ENCODE assay signal across 8 mouse cellular contexts in the genomic region with DNA sequence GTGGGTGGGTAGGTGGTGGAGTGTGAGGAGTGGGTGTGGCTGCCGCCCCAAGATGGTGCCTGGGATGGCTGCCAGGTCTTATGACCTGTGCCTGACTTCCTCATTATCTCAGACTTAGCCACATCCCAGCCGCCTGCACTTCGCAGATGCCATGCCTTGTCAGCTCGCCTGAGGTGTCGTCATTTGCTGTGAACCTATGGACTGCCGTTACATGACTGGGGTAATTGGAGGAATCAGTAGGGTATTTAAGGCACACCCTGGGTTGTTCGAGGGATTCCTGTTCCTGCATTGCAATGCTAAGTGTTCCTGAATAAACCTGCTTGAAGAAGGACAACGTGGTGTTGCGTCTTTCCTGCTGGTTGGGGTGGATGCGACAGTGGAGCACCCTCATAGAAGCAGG.
DNase-seq lines count a peak whose midpoint lies in the region; ATAC-seq and TF ChIP-seq lines count a peak whose summit lies in the region.
"Not testable (repeated sequence)": the region's sequence is repeated elsewhere in the genome, so short reads cannot be mapped to it uniquely, and the experiment has no call there.

No protein-coding gene starts in this region.

- H3K9me3 ChIP-seq in ES-E14 (ENCODE audit: control insufficient read depth, insufficient read depth, low read depth, low read length); intestine, postnatal 0 days (ENCODE audit: control insufficient read depth); midbrain, embryonic 13.5 days: not testable (repeated sequence)

- 0 out of 2 replicates have a peak, but pooled peaks have one; percentile 28 for ATAC-seq in intestine, postnatal 0 days
- ATAC-seq in midbrain, embryonic 13.5 days, result 0 out of 2 replicates have a peak, but pooled peaks have one; percentile 11

- H3K4me3 ChIP-seq in ES-E14 (ENCODE audit: insufficient read depth in 1 of 2, low read depth in 1 of 2, low read length in 2 of 2, poor library complexity in 1 of 2, severe bottlenecking in 1 of 2); intestine, postnatal 0 days (ENCODE audit: low read depth, low read length); midbrain, embryonic 13.5 days (replicated peaks): not testable (repeated sequence)

- H3K4me1 ChIP-seq in ES-E14 (ENCODE audit: control insufficient read depth in 2 of 2, insufficient read depth in 2 of 2, low read length in 2 of 2, poor library complexity in 1 of 2); intestine, postnatal 0 days (replicated peaks; ENCODE audit: control insufficient read depth, insufficient read depth, low read length); midbrain, embryonic 13.5 days (replicated peaks): not testable (repeated sequence)

- in situ Hi-C loops in ES-E14 (cut with MboI; ENCODE audit: low sequenced_read_pairs in 2 of 2, unreplicated experiment in 2 of 2), result not testable (repeated sequence)

- not testable (repeated sequence) for H3K4me2 ChIP-seq in intestine, postnatal 0 days (replicated peaks; ENCODE audit: low read depth); midbrain, embryonic 13.5 days (replicated peaks)

- DNase-seq in ES-E14 (ENCODE audit: low read depth, low spot score), result peak; percentile 22
- DNase-seq in R1 (ENCODE audit: low read depth, low spot score), result peak; percentile 70
- DNase-seq in ZHBTc4 (ENCODE audit: low read depth, low spot score), result peak; percentile 84
- peak; percentile 21 for DNase-seq in layer of hippocampus, adult 9-11 months
- DNase-seq in lung, postnatal 10 days, result peak; percentile 6
- peak; percentile 1 for DNase-seq in lung, postnatal 25 days (ENCODE audit: low spot score)

- not testable (repeated sequence) for H3K27me3 ChIP-seq in intestine, postnatal 0 days (replicated peaks; ENCODE audit: control insufficient read depth, insufficient read depth, low read length); midbrain, embryonic 13.5 days

- TF ChIP-seq CTCF in intestine, postnatal 0 days (IDR thresholded peaks at IDR 0.05; ENCODE audit: low read depth), result not testable (repeated sequence)

- H3K36me3 ChIP-seq in ES-E14 (ENCODE audit: control insufficient read depth, insufficient read depth, low read length, poor library complexity, severe bottlenecking), result not testable (repeated sequence)
- peaks cover 27% of the 10 kb centered on the region for H3K36me3 ChIP-seq in intestine, postnatal 0 days (ENCODE audit: control insufficient read depth, insufficient read depth)
- H3K36me3 ChIP-seq in midbrain, embryonic 13.5 days, result peaks cover 40% of the 10 kb centered on the region

- WGBS in intestine, postnatal 0 days, result 86% methylated on average over 10 of the region's 10 CpGs
- WGBS in midbrain, embryonic 13.5 days, result 91% methylated on average over 10 of the region's 10 CpGs

- H3K9ac ChIP-seq in ES-E14 (ENCODE audit: insufficient read depth, low read depth, low read length, poor library complexity, severe bottlenecking); intestine, postnatal 0 days (ENCODE audit: low read depth, low read length); midbrain, embryonic 13.5 days (replicated peaks): not testable (repeated sequence)

- not testable (repeated sequence) for H3K27ac ChIP-seq in ES-E14 (ENCODE audit: insufficient read depth, low read depth, low read length, poor library complexity, severe bottlenecking); intestine, postnatal 0 days (ENCODE audit: low read depth, low read length); midbrain, embryonic 13.5 days

Comparison
In these comparisons a context has a peak if more than half of its experiments do, and no peak if none do; other contexts are left out.
1. DNase-seq: peak in every context shown above with its lines; median percentile 84 in ZHBTc4; 70 in R1; 22 in ES-E14; 21 in layer of hippocampus, adult 9-11 months; 6 in lung, postnatal 10 days; 1 in lung, postnatal 25 days.